Mouse (Mus musculus): ENCODE data around the gene Nsf. TPM values are rescaled to one million over a fixed set of nuclear protein-coding genes. Genes with fewer than 3 reads are reported as not detected.
"Not testable (repeated sequence)": the region's sequence is repeated elsewhere in the genome, so short reads cannot be mapped to it uniquely, and the experiment has no call there.

The Nsf gene
- total and polyA plus RNA-seq, 3 experiments, result 16.5 to 28.7 (median 26.9) TPM

DNA sequence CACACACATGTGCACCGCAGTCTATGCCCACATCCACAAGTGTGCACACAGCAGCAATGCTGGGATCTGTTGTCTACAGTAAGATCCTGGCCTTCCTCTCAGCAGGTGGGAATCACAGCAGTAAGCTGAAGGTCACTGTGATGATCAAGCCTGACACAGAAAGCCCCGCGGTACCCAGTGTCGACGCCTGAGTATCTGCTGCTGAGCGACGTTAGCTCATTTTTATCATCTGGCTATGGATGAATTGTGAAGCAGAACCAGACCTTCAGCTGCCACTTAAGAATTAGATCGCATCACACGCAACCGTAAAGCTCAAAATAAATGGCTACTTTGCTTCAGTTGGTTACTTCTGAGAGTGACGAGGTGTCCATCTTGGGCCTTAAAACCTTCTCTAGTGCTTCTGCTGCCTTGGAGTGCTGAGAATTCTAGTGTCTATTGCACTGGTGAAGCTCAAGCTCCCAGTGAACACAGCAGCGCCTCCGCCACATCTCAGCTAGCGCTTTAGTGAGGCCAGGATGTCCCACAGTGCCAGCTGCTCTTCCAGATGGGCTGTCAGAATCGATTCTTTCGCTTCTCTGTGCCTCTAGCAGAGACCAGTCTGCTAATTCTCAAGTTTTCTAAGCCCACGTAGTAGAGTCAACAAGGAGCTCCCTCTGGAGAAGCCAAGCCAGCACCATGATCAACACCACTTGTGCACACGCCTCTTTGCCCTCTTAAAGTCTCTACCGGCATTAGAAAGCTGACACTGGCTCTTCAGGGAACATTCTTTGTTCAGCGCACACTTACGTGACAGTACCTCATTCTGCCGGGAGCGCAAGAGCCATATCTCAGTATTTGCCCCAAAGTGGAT lies 63.3 kb downstream of the Nsf start:
- intact Hi-C loops (cut with DNase I), result no loop called here
- no peak overlapping the region for H3K9ac ChIP-seq (ENCODE audit: low read depth, low read length)
- H3K4me1 ChIP-seq (ENCODE audit: control insufficient read depth, insufficient read depth, low read length), result no peaks in the 10 kb centered on the region
- no peak overlapping the region for H3K27ac ChIP-seq
- WGBS, result 86% methylated on average over 23 of the region's 23 CpGs
- DNase-seq, result no peak
- H3K4me3 ChIP-seq, result no peak overlapping the region
- TF ChIP-seq POLR2A (IDR thresholded peaks at IDR 0.05; ENCODE audit: insufficient read depth, low read depth, low read length) (no peak), EP300 (IDR thresholded peaks at IDR 0.05; ENCODE audit: insufficient read depth, low read depth, low read length) (no peak), CTCF (IDR thresholded peaks at IDR 0.05) (no peak)
- no peaks in the 10 kb centered on the region for H3K27me3 ChIP-seq (ENCODE audit: control insufficient read depth, insufficient read depth, low read length)
- H3K79me2 ChIP-seq (replicated peaks; ENCODE audit: control insufficient read depth, insufficient read depth, low read length), result no peaks in the 10 kb centered on the region
- H3K36me3 ChIP-seq (ENCODE audit: control insufficient read depth, insufficient read depth, low read length), result no peaks in the 10 kb centered on the region; the same call in 1 of the 2 replicates

DNA sequence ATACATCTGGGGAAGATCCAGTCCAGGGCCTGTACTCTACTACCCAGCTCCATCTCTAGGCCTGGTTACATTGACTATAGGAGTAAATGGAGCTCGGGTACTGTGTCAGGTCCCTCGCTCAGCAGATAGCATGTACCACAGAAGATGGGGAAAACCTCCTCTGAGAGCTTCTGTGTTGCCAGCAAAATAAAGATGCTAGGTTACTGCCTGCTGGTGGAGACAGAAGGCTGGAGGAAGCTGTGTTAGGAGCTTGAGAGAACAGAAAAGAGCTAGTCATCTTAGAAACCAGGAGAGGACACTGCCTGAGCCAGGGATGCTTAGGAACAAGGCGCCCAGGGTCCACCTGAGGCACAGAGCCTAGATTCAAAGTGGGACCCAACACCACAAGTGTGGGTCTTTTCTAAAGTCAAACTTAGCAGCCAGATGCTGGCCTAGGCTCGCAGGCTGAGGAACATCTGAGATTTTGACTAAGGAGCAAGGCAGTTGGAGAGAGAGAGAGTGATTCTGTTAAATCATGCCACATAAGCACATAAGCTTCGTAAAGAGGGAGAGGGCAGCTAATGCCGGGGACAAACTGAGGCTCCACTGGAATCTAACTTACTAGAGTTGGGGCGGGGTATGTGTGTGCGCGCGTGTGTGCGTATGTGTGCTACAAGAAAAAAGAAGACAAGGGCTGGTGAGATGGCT lies 66.0 kb downstream of the Nsf start:
- 96% methylated on average over 11 of the region's 11 CpGs for WGBS
- H3K27ac ChIP-seq, result no peak overlapping the region
- no peaks in the 10 kb centered on the region for H3K4me1 ChIP-seq (ENCODE audit: control insufficient read depth, insufficient read depth, low read length)
- intact Hi-C loops (cut with DNase I), result no loop called here
- H3K27me3 ChIP-seq (ENCODE audit: control insufficient read depth, insufficient read depth, low read length), result no peaks in the 10 kb centered on the region
- no peak overlapping the region for H3K9ac ChIP-seq (ENCODE audit: low read depth, low read length)
- no peaks in the 10 kb centered on the region for H3K79me2 ChIP-seq (replicated peaks; ENCODE audit: control insufficient read depth, insufficient read depth, low read length)
- no peak overlapping the region for H3K4me3 ChIP-seq
- H3K36me3 ChIP-seq (ENCODE audit: control insufficient read depth, insufficient read depth, low read length), result no peaks in the 10 kb centered on the region
- TF ChIP-seq CTCF (IDR thresholded peaks at IDR 0.05), result no peak
- TF ChIP-seq EP300 (IDR thresholded peaks at IDR 0.05; ENCODE audit: insufficient read depth, low read depth, low read length), result no peak
- TF ChIP-seq POLR2A (IDR thresholded peaks at IDR 0.05; ENCODE audit: insufficient read depth, low read depth, low read length), result no peak
- DNase-seq, result no peak

DNA sequence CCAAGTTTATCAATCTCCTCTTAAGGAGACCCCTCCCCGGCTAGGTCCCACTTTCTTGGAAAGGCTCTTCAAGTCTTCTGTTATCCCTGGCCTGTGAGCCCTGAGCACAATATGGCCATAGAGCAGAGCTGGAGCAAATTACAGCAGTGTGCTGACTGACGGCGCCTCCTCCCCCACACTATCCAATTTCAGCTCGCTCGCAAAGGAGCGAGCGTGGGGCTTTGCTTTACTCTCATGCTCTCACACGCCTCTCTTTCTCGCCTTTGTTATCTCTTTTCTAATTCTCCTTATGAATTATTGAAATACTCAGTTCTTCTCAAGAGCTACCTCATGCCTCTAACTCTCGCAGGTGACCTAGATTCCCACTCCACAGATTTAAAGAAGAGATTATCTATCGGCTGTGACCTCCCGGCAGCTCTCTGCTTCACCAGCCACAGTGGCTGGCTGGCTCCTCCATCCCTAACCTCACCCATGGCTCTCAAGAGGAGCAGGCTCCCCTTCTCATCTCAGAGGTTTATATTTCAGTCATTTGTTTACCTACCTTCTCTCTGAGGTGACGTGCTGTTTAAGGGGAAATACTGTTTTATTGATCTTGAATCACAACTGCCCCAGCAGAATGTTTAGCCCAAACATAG lies 69.0 kb downstream of the Nsf start:
- Histone ChIP-seq H3K27me3 (ENCODE audit: control insufficient read depth, insufficient read depth, low read length) (no peaks in the 10 kb centered on the region), H3K9ac (ENCODE audit: low read depth, low read length) (no peak overlapping the region), H3K36me3 (ENCODE audit: control insufficient read depth, insufficient read depth, low read length) (no peaks in the 10 kb centered on the region), H3K79me2 (replicated peaks; ENCODE audit: control insufficient read depth, insufficient read depth, low read length) (no peaks in the 10 kb centered on the region), H3K4me3 (no peak overlapping the region), H3K4me1 (ENCODE audit: control insufficient read depth, insufficient read depth, low read length) (no peaks in the 10 kb centered on the region), H3K27ac (no peak overlapping the region)
- DNase-seq, result no peak
- intact Hi-C loops (cut with DNase I), result no loop called here
- TF ChIP-seq EP300 (IDR thresholded peaks at IDR 0.05; ENCODE audit: insufficient read depth, low read depth, low read length) (no peak), POLR2A (IDR thresholded peaks at IDR 0.05; ENCODE audit: insufficient read depth, low read depth, low read length) (no peak), CTCF (IDR thresholded peaks at IDR 0.05) (no peak)
- 63% methylated on average over 13 of the region's 13 CpGs for WGBS

DNA sequence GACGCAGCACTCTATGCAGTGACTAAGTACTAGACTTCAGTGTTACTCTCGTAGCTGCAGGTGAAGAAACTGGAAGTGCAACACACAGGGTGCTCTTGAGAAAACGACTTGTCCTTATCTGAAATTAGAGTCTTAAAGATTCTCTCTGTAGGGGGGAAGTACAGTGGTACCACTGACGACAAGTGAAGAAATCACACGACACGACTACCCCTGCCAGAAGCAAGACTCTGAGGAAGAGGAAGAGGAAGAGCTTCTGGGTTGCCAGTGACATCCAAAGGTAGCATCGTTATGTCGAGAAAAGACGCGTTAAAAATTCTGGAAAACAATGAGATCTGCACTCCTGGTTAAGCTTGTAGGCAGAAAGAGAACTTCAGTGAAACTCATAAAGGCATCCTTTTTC lies 70.1 kb downstream of the Nsf start:
- H3K27me3 ChIP-seq (ENCODE audit: control insufficient read depth, insufficient read depth, low read length), result no peaks in the 10 kb centered on the region
- no peaks in the 10 kb centered on the region for H3K4me1 ChIP-seq (ENCODE audit: control insufficient read depth, insufficient read depth, low read length)
- H3K4me3 ChIP-seq, result no peak overlapping the region
- no peak for DNase-seq
- 85% methylated on average over 10 of the region's 10 CpGs for WGBS
- no peak overlapping the region for H3K9ac ChIP-seq (ENCODE audit: low read depth, low read length)
- intact Hi-C loops (cut with DNase I), result no loop called here
- TF ChIP-seq CTCF (IDR thresholded peaks at IDR 0.05) (no peak), EP300 (IDR thresholded peaks at IDR 0.05; ENCODE audit: insufficient read depth, low read depth, low read length) (no peak), POLR2A (IDR thresholded peaks at IDR 0.05; ENCODE audit: insufficient read depth, low read depth, low read length) (no peak)
- no peaks in the 10 kb centered on the region for H3K36me3 ChIP-seq (ENCODE audit: control insufficient read depth, insufficient read depth, low read length)
- H3K27ac ChIP-seq, result no peak overlapping the region
- H3K79me2 ChIP-seq (replicated peaks; ENCODE audit: control insufficient read depth, insufficient read depth, low read length), result no peaks in the 10 kb centered on the region

DNA sequence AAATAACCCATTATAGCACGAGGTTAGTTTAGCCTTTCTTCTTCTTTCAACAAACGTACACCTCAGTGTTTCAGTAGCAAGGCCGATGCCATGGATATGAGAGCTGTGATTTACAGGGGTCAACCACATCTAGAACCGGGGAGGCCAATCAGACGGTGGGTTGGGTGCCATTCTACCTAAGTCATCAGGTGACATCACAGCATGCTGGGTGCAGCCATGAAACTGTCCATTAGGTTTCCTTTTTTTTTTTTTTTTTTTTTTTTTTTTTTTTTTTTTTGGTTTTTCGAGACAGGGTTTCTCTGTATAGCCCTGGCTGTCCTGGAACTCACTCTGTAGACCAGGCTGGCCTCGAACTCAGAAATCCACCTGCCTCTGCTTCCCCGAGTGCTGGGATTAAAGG lies 74.4 kb downstream of the Nsf start:
- H3K79me2 ChIP-seq (replicated peaks; ENCODE audit: control insufficient read depth, insufficient read depth, low read length); H3K9ac ChIP-seq (ENCODE audit: low read depth, low read length); H3K4me3 ChIP-seq; H3K36me3 ChIP-seq (ENCODE audit: control insufficient read depth, insufficient read depth, low read length); H3K27ac ChIP-seq; H3K27me3 ChIP-seq (ENCODE audit: control insufficient read depth, insufficient read depth, low read length); H3K4me1 ChIP-seq (ENCODE audit: control insufficient read depth, insufficient read depth, low read length); intact Hi-C loops (cut with DNase I); DNase-seq: not testable (repeated sequence)
- WGBS, result 95% methylated on average over 7 of the region's 8 CpGs

DNA sequence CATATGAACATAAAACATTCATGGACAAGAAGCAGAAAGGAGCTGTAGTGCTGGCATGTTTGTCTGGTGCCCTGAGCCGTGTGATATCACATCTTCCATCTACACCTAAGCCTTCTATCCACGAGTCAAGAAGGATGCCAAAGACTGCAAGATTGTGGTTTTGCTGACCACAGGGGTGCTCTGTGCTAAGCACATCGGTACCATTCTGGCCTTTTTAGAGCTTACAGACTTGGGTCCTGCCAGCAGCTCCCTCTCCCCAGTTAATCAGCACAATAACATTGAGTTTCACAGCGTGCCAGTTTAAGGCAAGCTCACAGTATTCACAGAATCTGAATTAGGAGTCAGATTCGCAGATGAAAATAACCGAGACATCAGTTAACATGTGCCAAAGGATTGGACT lies 75.4 kb downstream of the Nsf start:
- Histone ChIP-seq H3K9ac (ENCODE audit: low read depth, low read length) (no peak overlapping the region), H3K4me1 (ENCODE audit: control insufficient read depth, insufficient read depth, low read length) (no peaks in the 10 kb centered on the region), H3K79me2 (replicated peaks; ENCODE audit: control insufficient read depth, insufficient read depth, low read length) (no peaks in the 10 kb centered on the region), H3K27ac (no peak overlapping the region), H3K27me3 (ENCODE audit: control insufficient read depth, insufficient read depth, low read length) (no peaks in the 10 kb centered on the region), H3K36me3 (ENCODE audit: control insufficient read depth, insufficient read depth, low read length) (no peaks in the 10 kb centered on the region), H3K4me3 (no peak overlapping the region)
- no peak for TF ChIP-seq EP300 (IDR thresholded peaks at IDR 0.05; ENCODE audit: insufficient read depth, low read depth, low read length)
- no peak for TF ChIP-seq CTCF (IDR thresholded peaks at IDR 0.05)
- TF ChIP-seq POLR2A (IDR thresholded peaks at IDR 0.05; ENCODE audit: insufficient read depth, low read depth, low read length), result no peak
- 84% methylated on average over 6 of the region's 6 CpGs for WGBS
- DNase-seq, result no peak
- intact Hi-C loops (cut with DNase I), result no loop called here
